Mouse (Mus musculus) gastrocnemius, postnatal 14 days (tissue): ENCODE results near the gene Pigb. TPM values are rescaled to one million over a fixed set of nuclear protein-coding genes. Genes with fewer than 3 reads are reported as not detected.
A peak's percentile ranks its signal among the peaks of the same experiment; 100 is the strongest.

Source experiments
- DNase-seq: peaks from one replicate; pipeline ENCODE4 v3.0.0; 2021; ENCODE audit warnings: mixed read lengths
- intact Hi-C: fragments of 180-260 bp; cut with DNase I; formaldehyde crosslinking; loops from one replicate; pipeline ENCODE4 v1.15.1; 2025; ENCODE audit warnings: low total_unique reads
- microRNA-seq, 2 experiments: library from miRNA; unstranded; fragments of <30 nt; microRNA quantifications; one replicate each; pipeline ENCODE4 v1.2.0; 2021
- total RNA-seq, 2 experiments: library from RNA; stranded (reverse); gene quantifications; 2 replicates each; pipeline ENCODE4 v1.2.3; 2021

Pigb gene
- total RNA-seq, 2 experiments from 2014 or later = 3.3 to 4.6 TPM

DNA sequence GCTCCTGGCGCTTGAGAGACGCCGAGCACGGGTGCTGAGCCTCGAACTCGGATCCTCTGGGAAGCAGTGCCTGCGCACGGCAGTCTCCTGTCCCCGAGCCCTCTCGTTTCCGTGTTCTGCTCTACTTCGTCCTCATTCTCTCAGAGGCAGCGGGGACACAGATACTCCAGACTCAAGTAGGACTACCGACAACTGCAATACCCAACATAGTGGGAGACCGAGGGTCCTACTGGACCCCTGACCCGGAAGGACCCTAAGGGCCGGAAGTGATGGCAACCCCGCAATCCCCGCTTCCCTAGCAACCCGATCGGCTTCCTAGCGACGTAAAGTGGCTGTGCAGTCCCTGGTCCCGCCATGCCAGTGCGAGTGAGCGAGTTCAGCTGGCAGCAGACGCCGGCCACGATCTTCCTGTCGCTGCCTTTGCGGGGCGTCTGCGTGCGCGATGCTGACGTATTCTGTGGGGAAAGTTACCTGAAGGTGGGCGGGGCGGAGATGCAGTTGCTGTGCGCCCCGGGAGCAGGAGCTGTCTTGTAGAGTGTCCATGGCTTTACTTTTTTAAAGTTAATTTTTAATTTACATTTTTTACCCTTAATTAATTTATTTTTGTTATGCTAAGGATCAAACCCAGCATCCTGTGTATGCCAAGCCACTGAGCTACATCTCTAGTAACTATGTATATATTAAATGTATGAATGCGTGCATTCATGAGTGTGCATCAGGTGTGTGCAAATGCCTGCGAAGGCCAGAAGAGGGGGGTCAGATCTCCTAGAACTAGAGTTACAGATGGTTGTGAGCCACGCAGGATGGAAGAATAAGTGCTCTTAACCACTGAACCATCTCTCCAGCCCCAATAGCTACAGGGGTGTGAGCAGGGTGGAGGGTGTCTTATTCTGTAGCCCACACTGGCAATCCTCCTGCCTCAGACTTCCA lies 81.4 kb downstream of the Pigb start, which contains the start of the genes Dyx1c1 and Gm44503:
Gene Dyx1c1 (plus strand): TSS at position 265 of the 930 bp plus-strand sequence.
Gene Gm44503 (plus strand): TSS at position 332 of the 930 bp plus-strand sequence.
- intact Hi-C loops = no loop called here
- DNase-seq = peak; percentile 77

Small RNA genes within 50 kb of the gene (microRNA-seq; reads per million reads assigned to microRNA genes)
- 0 reads per million in 2 experiments for gene Gm27353

Other genes starting within 250 kb of the Pigb start
- gene Prtg, start 233.5 kb downstream of the Pigb start, total RNA-seq = under 1 TPM; 0.45 to 0.80 TPM
- 1 to 10 TPM; 4.0 to 6.2 TPM for gene Pygo1, start 114.7 kb downstream of the Pigb start, total RNA-seq
- gene Dyx1c1, start 81.6 kb downstream of the Pigb start, total RNA-seq = under 1 TPM; 0.43 to 0.60 TPM
- not detected for gene Gm44503, start 81.5 kb downstream of the Pigb start, total RNA-seq
- gene Ccpg1os, start 55.0 kb downstream of the Pigb start, total RNA-seq = 1 to 10 TPM; 5.9 to 6.7 TPM
- 10 to 100 TPM; 32.3 to 36.7 TPM for gene Ccpg1, start 54.9 kb downstream of the Pigb start, total RNA-seq
- gene Rab27a, start 4.5 kb upstream of the Pigb start, total RNA-seq = 1 to 10 TPM; 1.8 to 6.0 TPM
- gene Khdc3, start 61.5 kb upstream of the Pigb start, total RNA-seq = not detected
- not detected for gene Gm20509, start 62.1 kb upstream of the Pigb start, total RNA-seq
- gene Rsl24d1, start 73.0 kb upstream of the Pigb start, total RNA-seq = 10 to 100 TPM; 41.2 to 42.7 TPM